Comparison of ENCODE assay signal across 14 mouse cellular contexts in the genomic region with DNA sequence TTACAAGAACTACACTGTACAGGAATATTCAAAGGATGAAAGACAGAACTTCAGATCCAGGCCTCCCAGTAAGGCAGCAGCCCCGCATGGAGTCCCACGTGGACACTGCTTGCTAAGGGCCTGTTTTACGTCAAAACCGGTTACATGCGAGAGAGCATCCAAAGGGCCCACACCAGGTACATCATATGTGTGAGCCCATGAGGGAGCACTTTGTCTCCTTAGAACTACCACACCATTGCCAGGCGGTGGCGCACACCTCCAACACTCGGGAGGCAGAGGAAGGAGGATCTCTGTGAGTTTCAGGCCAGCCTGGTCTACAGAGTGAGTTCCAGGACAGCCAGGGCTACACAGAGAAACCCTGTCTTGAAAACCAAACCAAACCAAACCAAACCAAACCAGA. TPM values are rescaled to one million over a fixed set of nuclear protein-coding genes. Genes with fewer than 3 reads are reported as not detected.
DNase-seq lines count a peak whose midpoint lies in the region; ATAC-seq and TF ChIP-seq lines count a peak whose summit lies in the region.
"Not testable (repeated sequence)": the region's sequence is repeated elsewhere in the genome, so short reads cannot be mapped to it uniquely, and the experiment has no call there.
"Had no signal": no experiment of that assay in that cellular context is flagged by ENCODE, and none has a peak within 500 bp of the region (broad histone marks: within the 10 kb centered on the region; RNA-seq: fewer than 3 reads in every experiment).

No protein-coding gene starts in this region.

- DNase-seq in CD4-positive, CD25-positive, alpha-beta regulatory T cell, adult 2 months (ENCODE audit: low read depth, low spot score) = peak; percentile 22
- peak; percentile 3 for DNase-seq in NIH3T3 (ENCODE audit: low read depth)
- DNase-seq in brain, embryonic 14.5 days (ENCODE audit: low read depth); heart, adult 2 months; layer of hippocampus, adult 2 months (ENCODE audit: low spot score in 2 of 2); lung, postnatal 0 days (ENCODE audit: low spot score): not testable (repeated sequence)
- DNase-seq in splenic B cell, adult 2 months (ENCODE audit: low read depth, low spot score) = peak; percentile 65

- intact Hi-C loops in heart, adult 2 months (cut with DNase I) = not testable (repeated sequence)

- not testable (repeated sequence) for TF ChIP-seq POLR2A in brain, embryonic 14.5 days (IDR thresholded peaks at IDR 0.05; ENCODE audit: borderline replicate concordance, extremely low read depth, insufficient read depth, insufficient read length, poor library complexity, severe bottlenecking); heart, adult 2 months (IDR thresholded peaks at IDR 0.05; ENCODE audit: insufficient read depth, low read depth, low read length)

- H3K9ac ChIP-seq in heart, adult 2 months (ENCODE audit: low read depth, low read length); lung, postnatal 0 days (replicated peaks; ENCODE audit: low read depth): not testable (repeated sequence)

- H3K36me3 ChIP-seq in heart, adult 2 months (ENCODE audit: control insufficient read depth, insufficient read depth, low read length); lung, postnatal 0 days (ENCODE audit: insufficient read depth, low read length); splenic B cell, adult 2 months (ENCODE audit: control insufficient read depth, insufficient read depth, low read length, poor library complexity, severe bottlenecking): not testable (repeated sequence)

- not testable (repeated sequence) for H3K27me3 ChIP-seq in heart, adult 2 months (ENCODE audit: control insufficient read depth, insufficient read depth, low read length); lung, postnatal 0 days (replicated peaks; ENCODE audit: insufficient read depth, low read length); splenic B cell, adult 2 months (ENCODE audit: control insufficient read depth, insufficient read depth, low read length, poor library complexity, severe bottlenecking)

- H3K79me2 ChIP-seq in heart, adult 2 months (replicated peaks; ENCODE audit: control insufficient read depth, insufficient read depth, low read length) = not testable (repeated sequence)

- H3K4me1 ChIP-seq in heart, adult 2 months (ENCODE audit: control insufficient read depth, insufficient read depth, low read length); lung, postnatal 0 days (ENCODE audit: insufficient read depth, low read depth, low read length): not testable (repeated sequence)

- not testable (repeated sequence) for TF ChIP-seq EP300 in heart, adult 2 months (IDR thresholded peaks at IDR 0.05; ENCODE audit: insufficient read depth, low read depth, low read length); lung, postnatal 0 days (IDR thresholded peaks at IDR 0.05)

- not testable (repeated sequence) for H3K27ac ChIP-seq in heart, adult 2 months; layer of hippocampus, adult 2 months; lung, postnatal 0 days (ENCODE audit: low read length)

- H3K9me3 ChIP-seq in lung, postnatal 0 days (ENCODE audit: low read length) = not testable (repeated sequence)

- not testable (repeated sequence) for H3K4me3 ChIP-seq in heart, adult 2 months; layer of hippocampus, adult 2 months; lung, postnatal 0 days (ENCODE audit: low read depth, low read length)

- TF ChIP-seq CTCF in brain, embryonic 14.5 days (IDR thresholded peaks at IDR 0.05; ENCODE audit: borderline replicate concordance, extremely low read depth, insufficient read depth, insufficient read length) = peak; percentile 23; the same call in 1 of the 2 replicates
- 0 out of 2 replicates have a peak, but pooled peaks have one; percentile 14 for TF ChIP-seq CTCF in heart, adult 2 months (IDR thresholded peaks at IDR 0.05)
- TF ChIP-seq CTCF in layer of hippocampus, adult 2 months (conservative IDR thresholded peaks at IDR 0.05) = peak; percentile 26
- peak; percentile 37; the same call in 1 of the 2 replicates for TF ChIP-seq CTCF in lung, postnatal 0 days (IDR thresholded peaks at IDR 0.05)

- 67% methylated on average over 8 of the region's 8 CpGs for whole genome bisulfite sequencing in heart, adult 2 months
- WGBS in lung, postnatal 0 days = 74% methylated on average over 8 of the region's 8 CpGs

- not testable (repeated sequence) for ATAC-seq in lung, postnatal 0 days

- H3K4me2 ChIP-seq in lung, postnatal 0 days (replicated peaks; ENCODE audit: low read depth, low read length) = not testable (repeated sequence)

RNA-seq across cellular contexts. Expression of gene Ceacam1, which starts 3.4 kb away (rescaled TPM):
- 0.87 and 1.1 TPM in 2 replicates for polyA plus RNA-seq in brain, embryonic 14.5 days (2012; rRNA removed)
- 10 to 100 TPM; 13.5 to 14.6 TPM for total RNA-seq in heart, adult 2 months (2021)
- polyA plus RNA-seq in heart, adult 2 months (2012; rRNA removed) = 9.8 and 17.3 TPM in 2 replicates
- 1 to 10 TPM; 3.2 to 4.2 TPM for total RNA-seq in layer of hippocampus, adult 2 months (2021)
- polyA plus RNA-seq in lung, postnatal 0 days (2015; fragmentation: Nextera tagmentation; extraction: Ambion mirVana) = 21.7 and 23.5 TPM in 2 replicates

RNA-seq across cellular contexts. Expression of gene Ceacam2, which starts 58.9 kb away (rescaled TPM):
- not detected in 2 replicates for polyA plus RNA-seq in brain, embryonic 14.5 days (2012; rRNA removed)
- 1 to 10 TPM; 2.6 to 3.3 TPM for total RNA-seq in heart, adult 2 months (2021)
- 0.06 and 0.10 TPM in 2 replicates for polyA plus RNA-seq in heart, adult 2 months (2012; rRNA removed)
- under 1 TPM; 0.20 to 0.67 TPM for total RNA-seq in layer of hippocampus, adult 2 months (2021)
- not detected in 2 replicates for polyA plus RNA-seq in lung, postnatal 0 days (2015; fragmentation: Nextera tagmentation; extraction: Ambion mirVana)
- total RNA-seq: hematopoietic stem cell, adult 5-6 weeks; midbrain, postnatal 0 days had no signal
- polyA plus RNA-seq: adrenal gland, adult 2 months; forebrain, embryonic 14.5 days; heart, embryonic 10.5 days; heart, embryonic 16.5 days; midbrain, embryonic 10.5 days; midbrain, postnatal 0 days had no signal
